Mouse (Mus musculus) MEL (cell line): ENCODE measurements at regions not wholly inside any gene's neighbourhood (a gene's known extent, or its start where the extent isn't known, plus 50 kb on each side); places are given as distances from the start of the nearest gene placed in this dataset.

ENCODE experiments used
- MEF2A ChIP-seq: IDR thresholded peaks from 2 replicates; pipeline ENCODE4 v1.6.1; 2014; ENCODE audit warnings: low read depth, mild to moderate bottlenecking, inconsistent platforms, low read length, improper control_type of control experiment; ENCODE audit not compliant: poor library complexity, insufficient replicate concordance, severe bottlenecking; ENCODE audit errors: extremely low read depth
- NELFE ChIP-seq: IDR thresholded peaks from 2 replicates; pipeline ENCODE4 v1.6.1; 2011; ENCODE audit warnings: low read depth, low read length, improper control_type of control experiment
- POLR2A ChIP-seq, 2 experiments: IDR thresholded peaks; 2 replicates each; pipeline ENCODE4 v1.6.1; 2011 to 2012; ENCODE audit warnings: low read length in 2 of 2, mild to moderate bottlenecking in 2 of 2, control low read depth in 1 of 2, improper control_type of control experiment in 1 of 2, low read depth in 1 of 2, moderate library complexity in 1 of 2; ENCODE audit not compliant: control insufficient read depth in 1 of 2, insufficient read depth in 1 of 2, poor library complexity in 1 of 2

DNA sequence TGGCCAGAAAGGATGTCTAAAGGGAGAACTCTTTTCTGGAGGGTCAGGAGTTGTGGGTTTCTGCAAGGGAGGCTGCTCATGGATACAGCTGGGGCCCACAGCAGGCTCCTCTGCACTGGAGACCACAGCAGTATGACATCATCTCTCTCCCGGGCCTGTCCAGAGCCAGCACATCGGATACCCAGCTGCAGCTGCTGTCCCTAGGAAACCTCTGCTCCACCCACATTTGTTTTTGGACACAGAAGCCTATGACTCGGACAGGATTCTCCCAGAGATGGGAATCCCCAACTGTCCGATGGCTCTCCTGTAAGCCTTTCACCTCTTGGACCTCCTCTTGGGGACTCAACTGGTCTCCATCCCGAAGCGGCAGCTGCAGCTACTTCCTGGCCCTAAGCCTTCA, 96.2 kb downstream of the Bms1 start:
- TF ChIP-seq MEF2A, result no peak
- TF ChIP-seq POLR2A (IDR thresholded peaks at IDR 0.05; ENCODE audit: control insufficient read depth in 1 of 2, insufficient read depth in 1 of 2, low read depth in 1 of 2, low read length in 2 of 2, poor library complexity in 1 of 2), result no peak
- TF ChIP-seq NELFE, result no peak
